Mouse (Mus musculus): ENCODE data around the gene Rxylt1. TPM values are rescaled to one million over a fixed set of nuclear protein-coding genes. Genes with fewer than 3 reads are reported as not detected.

Rxylt1 gene
- polyA plus RNA-seq, 1 experiment from 2014 or later: 45.2 TPM

DNA sequence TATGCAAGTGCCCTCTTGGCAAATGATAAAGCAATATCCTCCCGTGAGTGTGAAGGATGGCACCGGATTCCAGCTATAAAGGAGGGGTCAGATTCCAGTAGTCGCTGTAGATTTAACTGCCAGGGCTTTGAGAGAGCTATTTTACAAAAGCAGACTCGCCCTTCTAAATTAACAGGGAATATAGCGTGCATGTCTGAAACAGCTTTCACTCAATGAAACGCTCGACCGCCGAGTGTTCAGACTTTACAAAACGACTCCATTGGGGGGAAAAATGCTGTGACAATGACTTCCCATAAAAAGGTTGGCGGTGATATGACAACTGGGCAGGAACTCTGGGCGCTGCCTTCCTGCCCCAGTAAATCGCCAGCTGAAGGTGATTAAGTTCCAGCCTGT, 50.7 kb downstream of the Rxylt1 start:
- Histone ChIP-seq H3K9me3 (ENCODE audit: control insufficient read depth) (no peaks in the 10 kb centered on the region), H3K4me2 (replicated peaks; ENCODE audit: low read depth) (peak overlapping the region; percentile 90), H3K27me3 (replicated peaks; ENCODE audit: control insufficient read depth, insufficient read depth, low read length) (0 out of 2 replicates have a peak, but pooled peaks cover 3% of the 10 kb centered on the region), H3K36me3 (ENCODE audit: control insufficient read depth, insufficient read depth) (no peaks in the 10 kb centered on the region), H3K27ac (ENCODE audit: low read depth, low read length) (peak overlapping the region; percentile 71; the same call in 1 of the 2 replicates), H3K9ac (ENCODE audit: low read depth, low read length) (peak overlapping the region; percentile 73), H3K4me1 (replicated peaks; ENCODE audit: control insufficient read depth, insufficient read depth, low read length) (no peaks in the 10 kb centered on the region), H3K4me3 (ENCODE audit: low read depth, low read length) (peak overlapping the region; percentile 79)
- TF ChIP-seq CTCF (IDR thresholded peaks at IDR 0.05; ENCODE audit: low read depth): no peak
- ATAC-seq: no peak
- WGBS: 2% methylated on average over 13 of the region's 13 CpGs

DNA sequence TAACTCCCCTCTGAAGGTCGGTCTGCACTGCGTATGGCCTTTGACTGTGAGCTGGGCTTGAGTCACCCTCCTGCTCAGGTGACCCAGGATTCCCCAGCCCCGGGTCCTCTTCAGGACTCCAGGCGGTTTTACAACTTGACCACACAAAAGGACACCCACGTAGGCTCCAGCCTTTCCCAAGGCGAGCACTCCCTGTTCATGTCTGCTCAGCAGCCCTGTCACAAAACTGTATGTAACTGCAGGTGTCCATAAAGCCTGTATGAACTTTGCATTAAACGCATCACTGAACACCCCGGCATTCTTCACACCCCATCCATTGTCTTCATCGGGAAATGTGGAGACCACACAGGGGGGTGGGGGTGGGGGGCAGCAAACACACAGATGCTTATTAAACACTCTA, 51.2 kb downstream of the Rxylt1 start:
- 0 out of 2 replicates have a peak, but pooled peaks cover 3% of the 10 kb centered on the region for H3K27me3 ChIP-seq (replicated peaks; ENCODE audit: control insufficient read depth, insufficient read depth, low read length)
- H3K4me1 ChIP-seq (replicated peaks; ENCODE audit: control insufficient read depth, insufficient read depth, low read length): no peaks in the 10 kb centered on the region
- 32% methylated on average over 9 of the region's 9 CpGs for WGBS
- no peak for TF ChIP-seq CTCF (IDR thresholded peaks at IDR 0.05; ENCODE audit: low read depth)
- no peaks in the 10 kb centered on the region for H3K9me3 ChIP-seq (ENCODE audit: control insufficient read depth)
- ATAC-seq: no peak
- no peaks in the 10 kb centered on the region for H3K36me3 ChIP-seq (ENCODE audit: control insufficient read depth, insufficient read depth)
- H3K27ac ChIP-seq (ENCODE audit: low read depth, low read length): no peak overlapping the region
- H3K9ac ChIP-seq (ENCODE audit: low read depth, low read length): no peak overlapping the region
- peak overlapping the region; percentile 79 for H3K4me3 ChIP-seq (ENCODE audit: low read depth, low read length)
- peak overlapping the region; percentile 90 for H3K4me2 ChIP-seq (replicated peaks; ENCODE audit: low read depth)

DNA sequence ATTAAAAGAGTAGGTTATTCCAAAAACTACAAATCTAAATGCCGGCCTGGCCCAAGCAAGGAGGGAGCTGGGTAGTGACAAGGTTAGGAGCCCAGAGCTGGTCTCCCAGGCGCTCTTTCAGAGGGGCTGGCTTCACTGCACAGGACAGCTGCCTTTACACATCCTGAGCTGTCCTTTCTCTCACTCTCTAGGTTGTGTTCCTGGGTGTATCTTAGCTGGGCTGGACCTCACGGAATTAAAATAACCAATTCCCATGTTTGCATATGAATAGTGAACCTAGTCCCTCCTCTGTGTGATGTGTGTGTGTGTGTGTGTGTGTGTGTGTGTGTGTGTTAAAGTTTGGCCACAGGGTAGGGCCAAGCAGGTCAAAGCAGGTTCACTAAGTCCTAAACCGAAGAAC, 52.2 kb downstream of the Rxylt1 start:
- H3K4me2 ChIP-seq (replicated peaks; ENCODE audit: low read depth): no peak overlapping the region
- 0 out of 2 replicates have a peak, but pooled peaks cover 3% of the 10 kb centered on the region for H3K27me3 ChIP-seq (replicated peaks; ENCODE audit: control insufficient read depth, insufficient read depth, low read length)
- H3K4me3 ChIP-seq (ENCODE audit: low read depth, low read length): no peak overlapping the region
- WGBS: 80% methylated on average over 4 of the region's 4 CpGs
- H3K27ac ChIP-seq (ENCODE audit: low read depth, low read length): no peak overlapping the region
- H3K9me3 ChIP-seq (ENCODE audit: control insufficient read depth): no peaks in the 10 kb centered on the region
- no peak overlapping the region for H3K9ac ChIP-seq (ENCODE audit: low read depth, low read length)
- no peaks in the 10 kb centered on the region for H3K36me3 ChIP-seq (ENCODE audit: control insufficient read depth, insufficient read depth)
- ATAC-seq: no peak
- H3K4me1 ChIP-seq (replicated peaks; ENCODE audit: control insufficient read depth, insufficient read depth, low read length): no peaks in the 10 kb centered on the region
- no peak for TF ChIP-seq CTCF (IDR thresholded peaks at IDR 0.05; ENCODE audit: low read depth)

DNA sequence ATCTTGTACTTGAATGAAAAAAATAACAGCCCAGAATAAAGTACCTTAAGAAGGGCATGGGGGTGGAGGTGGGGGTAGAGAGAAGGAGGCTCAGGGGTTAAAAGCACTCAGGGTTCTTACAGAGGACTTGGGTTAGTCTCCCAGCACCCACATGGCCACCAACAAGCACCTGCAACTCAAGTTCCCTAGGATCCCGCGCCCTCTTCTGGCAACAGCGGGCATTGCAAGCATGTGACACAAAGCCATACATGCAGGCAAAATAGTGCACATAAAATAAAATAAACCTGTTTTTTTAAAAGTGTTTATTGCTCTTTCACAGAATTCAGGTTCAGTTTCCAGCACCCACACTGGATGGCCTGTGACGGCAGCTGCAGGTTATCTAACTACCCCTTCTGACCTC, 56.8 kb downstream of the Rxylt1 start:
- Histone ChIP-seq H3K27ac (ENCODE audit: low read depth, low read length) (no peak overlapping the region), H3K9ac (ENCODE audit: low read depth, low read length) (no peak overlapping the region), H3K4me1 (replicated peaks; ENCODE audit: control insufficient read depth, insufficient read depth, low read length) (no peaks in the 10 kb centered on the region), H3K27me3 (replicated peaks; ENCODE audit: control insufficient read depth, insufficient read depth, low read length) (no peaks in the 10 kb centered on the region), H3K4me2 (replicated peaks; ENCODE audit: low read depth) (no peak overlapping the region), H3K9me3 (ENCODE audit: control insufficient read depth) (no peaks in the 10 kb centered on the region), H3K4me3 (ENCODE audit: low read depth, low read length) (no peak overlapping the region), H3K36me3 (ENCODE audit: control insufficient read depth, insufficient read depth) (no peaks in the 10 kb centered on the region)
- ATAC-seq: no peak
- TF ChIP-seq CTCF (IDR thresholded peaks at IDR 0.05; ENCODE audit: low read depth): peak; percentile 71
- WGBS: 50% methylated on average over 4 of the region's 4 CpGs

DNA sequence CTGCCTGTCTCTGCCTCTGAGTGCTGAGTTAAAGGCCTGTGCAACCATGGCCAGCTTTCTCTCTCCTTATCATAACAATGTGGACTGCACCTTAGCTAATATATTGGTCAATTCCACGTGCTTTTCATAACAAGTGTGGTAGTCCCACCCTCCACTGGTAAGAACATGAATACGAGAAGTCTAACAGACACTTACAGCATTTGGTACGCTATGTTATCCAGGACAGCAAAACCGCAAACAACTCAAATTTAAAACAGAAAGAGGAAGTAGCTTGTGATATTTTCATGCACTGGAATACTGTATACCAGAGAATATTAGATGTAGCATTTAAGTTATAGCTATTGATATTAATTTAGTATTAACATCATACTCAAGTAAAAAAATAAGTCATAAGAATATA, 57.6 kb downstream of the Rxylt1 start:
- Histone ChIP-seq H3K4me1 (replicated peaks; ENCODE audit: control insufficient read depth, insufficient read depth, low read length) (no peaks in the 10 kb centered on the region), H3K27me3 (replicated peaks; ENCODE audit: control insufficient read depth, insufficient read depth, low read length) (no peaks in the 10 kb centered on the region), H3K9me3 (ENCODE audit: control insufficient read depth) (no peaks in the 10 kb centered on the region), H3K9ac (ENCODE audit: low read depth, low read length) (no peak overlapping the region), H3K4me2 (replicated peaks; ENCODE audit: low read depth) (no peak overlapping the region), H3K36me3 (ENCODE audit: control insufficient read depth, insufficient read depth) (no peaks in the 10 kb centered on the region), H3K4me3 (ENCODE audit: low read depth, low read length) (no peak overlapping the region), H3K27ac (ENCODE audit: low read depth, low read length) (no peak overlapping the region)
- WGBS: 87% methylated on average over 4 of the region's 4 CpGs
- no peak for ATAC-seq
- no peak for TF ChIP-seq CTCF (IDR thresholded peaks at IDR 0.05; ENCODE audit: low read depth)

DNA sequence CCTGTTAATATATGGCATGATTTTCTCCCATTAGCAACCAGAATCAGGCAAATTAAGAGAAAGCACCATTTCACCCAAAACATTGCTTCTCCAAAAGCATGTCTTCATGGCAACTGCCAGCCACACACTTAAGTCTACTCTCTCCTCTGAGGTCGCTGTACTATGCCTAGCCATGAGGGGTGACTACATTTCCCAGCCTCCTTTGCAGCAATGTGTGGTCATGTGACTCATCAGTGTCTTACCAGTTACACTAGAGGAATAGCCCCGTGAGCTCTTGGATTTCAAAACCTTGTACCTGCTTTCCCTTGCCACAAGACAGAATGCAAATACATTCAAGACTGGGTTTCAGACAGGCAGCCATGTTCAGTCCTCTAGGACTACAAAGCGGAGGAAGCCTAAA, 58.6 kb downstream of the Rxylt1 start:
- Histone ChIP-seq H3K36me3 (ENCODE audit: control insufficient read depth, insufficient read depth) (no peaks in the 10 kb centered on the region), H3K4me2 (replicated peaks; ENCODE audit: low read depth) (no peak overlapping the region), H3K27ac (ENCODE audit: low read depth, low read length) (no peak overlapping the region), H3K9ac (ENCODE audit: low read depth, low read length) (no peak overlapping the region), H3K4me1 (replicated peaks; ENCODE audit: control insufficient read depth, insufficient read depth, low read length) (no peaks in the 10 kb centered on the region), H3K9me3 (ENCODE audit: control insufficient read depth) (no peaks in the 10 kb centered on the region), H3K4me3 (ENCODE audit: low read depth, low read length) (no peak overlapping the region), H3K27me3 (replicated peaks; ENCODE audit: control insufficient read depth, insufficient read depth, low read length) (no peaks in the 10 kb centered on the region)
- 59% methylated on average over 3 of the region's 3 CpGs for WGBS
- no peak for TF ChIP-seq CTCF (IDR thresholded peaks at IDR 0.05; ENCODE audit: low read depth)
- ATAC-seq: peak; percentile 64; the same call in 1 of the 2 replicates

DNA sequence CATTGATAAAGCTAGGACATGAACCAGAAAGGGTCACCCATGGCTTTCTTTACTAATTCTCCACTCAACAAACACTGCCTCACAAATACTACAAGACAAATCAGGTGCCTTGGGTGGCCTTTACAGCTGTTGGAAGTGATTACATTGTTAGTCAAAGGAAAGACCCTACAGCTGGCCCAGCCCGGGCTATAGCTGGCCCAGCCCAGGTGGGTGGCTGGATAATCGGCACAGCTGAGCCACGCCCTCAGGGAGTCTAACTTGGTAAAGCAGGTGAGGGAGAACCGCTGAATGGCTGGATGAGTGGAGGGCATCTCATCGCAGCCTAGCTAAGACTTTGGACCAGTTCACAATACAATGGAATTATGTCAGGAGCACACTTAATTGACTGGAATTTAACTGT, 63.9 kb downstream of the Rxylt1 start:
- Histone ChIP-seq H3K4me2 (replicated peaks; ENCODE audit: low read depth) (no peak overlapping the region), H3K9ac (ENCODE audit: low read depth, low read length) (no peak overlapping the region), H3K27ac (ENCODE audit: low read depth, low read length) (no peak overlapping the region), H3K27me3 (replicated peaks; ENCODE audit: control insufficient read depth, insufficient read depth, low read length) (no peaks in the 10 kb centered on the region), H3K4me1 (replicated peaks; ENCODE audit: control insufficient read depth, insufficient read depth, low read length) (peaks cover 5% of the 10 kb centered on the region; the same call in 1 of the 2 replicates), H3K36me3 (ENCODE audit: control insufficient read depth, insufficient read depth) (no peaks in the 10 kb centered on the region), H3K4me3 (ENCODE audit: low read depth, low read length) (no peak overlapping the region), H3K9me3 (ENCODE audit: control insufficient read depth) (no peaks in the 10 kb centered on the region)
- TF ChIP-seq CTCF (IDR thresholded peaks at IDR 0.05; ENCODE audit: low read depth): no peak
- 33% methylated on average over 5 of the region's 5 CpGs for WGBS
- ATAC-seq: no peak
